21 mouse cellular contexts compared by ENCODE assay signal in the genomic region with DNA sequence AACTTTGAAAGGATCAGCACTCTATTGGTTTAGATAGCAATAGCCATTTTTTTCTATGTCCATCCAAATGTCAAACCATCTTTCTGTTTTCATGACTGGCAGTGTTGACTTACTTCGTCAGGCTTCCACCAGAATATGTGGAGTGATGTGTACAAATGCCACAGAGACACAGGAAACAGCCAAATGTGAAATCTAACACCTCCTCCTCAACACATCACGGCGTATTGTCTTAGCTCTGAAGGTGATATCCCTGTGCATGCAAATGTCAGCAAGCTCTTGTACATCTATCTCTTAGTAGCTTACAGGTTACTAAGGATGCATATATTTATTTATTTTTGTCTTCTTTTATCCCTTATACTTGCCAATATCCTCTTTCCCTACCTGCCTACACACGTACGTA. TPM values are rescaled to one million over a fixed set of nuclear protein-coding genes. Genes with fewer than 3 reads are reported as not detected.
DNase-seq lines count a peak whose midpoint lies in the region; ATAC-seq lines count a peak whose summit lies in the region.
"Had no signal": no experiment of that assay in that cellular context is flagged by ENCODE, and none has a peak within 500 bp of the region (broad histone marks: within the 10 kb centered on the region; RNA-seq: fewer than 3 reads in every experiment).

No protein-coding gene starts in this region.

- H3K9me3 ChIP-seq in megakaryocyte, embryonic 14.5 days = no peaks in the 10 kb centered on the region
- H3K9me3 ChIP-seq: embryonic facial prominence, embryonic 10.5 days; embryonic facial prominence, embryonic 12.5 days; forebrain, embryonic 13.5 days; forebrain, embryonic 15.5 days had no signal

- no peaks in the 10 kb centered on the region for H3K27me3 ChIP-seq in megakaryocyte, embryonic 14.5 days (replicated peaks)
- H3K27me3 ChIP-seq: embryonic facial prominence, embryonic 12.5 days; forebrain, embryonic 13.5 days; forebrain, embryonic 15.5 days had no signal

- ATAC-seq in megakaryocyte, adult 5-6 weeks (ENCODE audit: poor library complexity, severe bottlenecking) = no peak
- ATAC-seq in CD4-positive, CD25-positive, alpha-beta regulatory T cell, adult 4 months = peak; percentile 52
- ATAC-seq: forebrain, embryonic 13.5 days; forebrain, embryonic 15.5 days; forebrain, postnatal 0 days had no signal

- H3K4me1 ChIP-seq in megakaryocyte, embryonic 14.5 days = peaks cover 84% of the 10 kb centered on the region
- H3K4me1 ChIP-seq: embryonic facial prominence, embryonic 10.5 days; embryonic facial prominence, embryonic 12.5 days; forebrain, embryonic 13.5 days; forebrain, embryonic 15.5 days had no signal

- H3K4me3 ChIP-seq in megakaryocyte, embryonic 14.5 days (replicated peaks) = peak overlapping the region; percentile 38
- H3K4me3 ChIP-seq: embryonic facial prominence, embryonic 10.5 days; embryonic facial prominence, embryonic 12.5 days; forebrain, embryonic 13.5 days; forebrain, embryonic 15.5 days had no signal

- peaks cover 68% of the 10 kb centered on the region for H3K36me3 ChIP-seq in megakaryocyte, embryonic 14.5 days (replicated peaks; ENCODE audit: low read length)
- H3K36me3 ChIP-seq: embryonic facial prominence, embryonic 12.5 days; forebrain, embryonic 15.5 days had no signal

- peak; percentile 38 for DNase-seq in induced T-regulatory cell, adult 2 months (ENCODE audit: low read depth)
- DNase-seq in natural killer cell, adult 2 months (ENCODE audit: low spot score in 2 of 2) = peak; percentile 31 to 53
- no peak for DNase-seq in ovary, postnatal 36 days (ENCODE audit: low spot score)
- DNase-seq in frontal cortex, postnatal 14 days (ENCODE audit: low spot score in 2 of 2) = no peak
- no peak for DNase-seq in spleen, postnatal 36 days (ENCODE audit: low spot score in 2 of 2)
- DNase-seq: adrenal gland, adult 8-10 months; adrenal gland, postnatal 14 days; adrenal gland, postnatal 36 days; cerebellum, adult 11-12 months; cerebellum, adult 2 months; cerebellum, adult 9-10 months; cerebellum, postnatal 10 days; cerebellum, postnatal 25 days; forebrain, postnatal 0 days had no signal

RNA-seq across cellular contexts. Expression of gene Irf2, which starts 42.7 kb away (rescaled TPM):
- polyA plus RNA-seq in megakaryocyte, embryonic 14.5 days (2012; ENCODE audit: insufficient read depth, low replicate concordance) = 29.9 and 107 TPM in 2 replicates
- 152 and 154 TPM in 2 replicates for total RNA-seq in megakaryocyte, adult 5-6 weeks (2015)
- 37.9 and 77.9 TPM in 2 replicates for total RNA-seq in megakaryocyte, adult 5-6 weeks (2017)
- 100 to 1,000 TPM; 244 to 267 TPM for polyA plus RNA-seq in CD4-positive, CD25-positive, alpha-beta regulatory T cell, adult 4 months (2017; shearing (Covaris generic))

Comparison
In these comparisons a context has a peak if more than half of its experiments do, and no peak if none do; other contexts are left out.
1. DNase-seq: peak in induced T-regulatory cell, adult 2 months (single experiment) and natural killer cell, adult 2 months (2 of 2); none in ovary, postnatal 36 days (single experiment), frontal cortex, postnatal 14 days (0 of 2) and spleen, postnatal 36 days (0 of 2).